Mouse (Mus musculus) heart, postnatal 0 days (tissue): ENCODE results near the gene Ccdc155.

Experiments used
- CTCF ChIP-seq: IDR thresholded peaks from 2 replicates; pipeline ENCODE4 v1.5.1; 2016; ENCODE audit warnings: antibody characterized with exemption, control low read depth, low read depth
- EP300 ChIP-seq: IDR thresholded peaks from 2 replicates; pipeline ENCODE4 v1.6.1; 2016; ENCODE audit warnings: antibody characterized with exemption, low read depth

DNA sequence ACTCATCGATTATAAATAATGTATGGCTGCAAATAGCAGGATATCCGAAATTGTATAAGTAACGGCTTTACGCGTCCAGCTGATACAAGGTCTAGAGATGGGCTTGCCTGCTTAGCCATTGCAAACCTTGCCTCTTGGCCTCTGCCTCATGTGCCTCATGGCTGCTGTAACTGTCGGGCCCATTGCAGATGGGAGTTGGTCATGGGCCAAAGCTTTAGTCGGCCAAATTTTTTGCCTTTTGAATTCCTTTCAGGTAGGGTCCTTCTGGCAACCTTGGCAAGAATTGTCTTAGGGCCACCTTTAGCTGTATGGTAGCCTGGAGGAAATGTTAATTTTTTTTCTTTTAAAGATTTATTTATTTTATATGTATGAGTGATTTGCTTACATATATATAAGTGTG, 20.1 kb upstream of the Ccdc155 start:
- no peak for TF ChIP-seq CTCF
- TF ChIP-seq EP300, result no peak
